Mouse (Mus musculus) lung, adult 2 months (tissue): ENCODE results near the gene Zkscan17. TPM values are rescaled to one million over a fixed set of nuclear protein-coding genes. Genes with fewer than 3 reads are reported as not detected.
A peak's percentile ranks its signal among the peaks of the same experiment; 100 is the strongest.

Source experiments
- DNase-seq: peaks from one replicate; pipeline ENCODE4 v3.0.0; 2022
- H3K4me1 ChIP-seq: fragments of 200-500 bp; 2 replicates; pipeline ENCODE4 v1.6.1; 2011; ENCODE audit warnings: low read length; ENCODE audit not compliant: control insufficient read depth, insufficient read depth
- H3K4me3 ChIP-seq: fragments of 200-500 bp; replicated peaks from 2 replicates; pipeline ENCODE3; 2011; ENCODE audit warnings: low read depth, mild to moderate bottlenecking, control low read depth, low read length; ENCODE audit errors: extremely low read depth
- CTCF ChIP-seq: fragments of 200-500 bp; IDR thresholded peaks from 2 replicates; pipeline ENCODE4 v1.5.1; 2011; ENCODE audit warnings: mild to moderate bottlenecking, low read length, control low read depth; ENCODE audit not compliant: insufficient read depth
- POLR2A ChIP-seq: fragments of 200-500 bp; IDR thresholded peaks from 2 replicates; pipeline ENCODE4 v1.6.1; 2011; ENCODE audit warnings: low read depth, mild to moderate bottlenecking, control low read depth, low read length, borderline replicate concordance; ENCODE audit errors: extremely low read depth
- WGBS: fragments of 180-500 bp; shearing (Covaris S2); methylation state at CpG from one replicate; pipeline ENCODE4 v1.1.7; 2018; 5-methylcytosine and 5-hydroxymethylcytosine counted together
- polyA plus RNA-seq: library from polyadenylated mRNA; depleted of rRNA; stranded (reverse); fragments of >200 nt; gene quantifications from 2 replicates; pipeline ENCODE4 v1.2.3, GENCODE M21; 2012

Zkscan17 gene
- polyA plus RNA-seq, 1 experiment = 12.9 TPM

- Histone ChIP-seq H3K4me1 (0 out of 2 replicates have a peak, but pooled peaks cover 2% of the 10 kb centered on the region), H3K4me3 (peak within 1 kb of the TSS; percentile 77)
- DNase-seq = peak; percentile 87
- TF ChIP-seq CTCF (no peak), POLR2A (peak; percentile 61; the same call in 1 of the 2 replicates)
- WGBS = under 1% methylated on average over 19 of the region's 19 CpGs
These were observed 54.2 kb downstream of the Zkscan17 start, which contains the start of gene Zfp867 for GRCm38 (mm10) chr11:59472326-59472677. Zfp867 (minus strand) TSS chr11:59472474.

- TF ChIP-seq POLR2A = no peak
- no peak for TF ChIP-seq CTCF
- 0 out of 2 replicates have a peak, but pooled peaks cover 2% of the 10 kb centered on the region for H3K4me1 ChIP-seq
- 4% methylated on average over 37 of the region's 37 CpGs for WGBS
- no peak for DNase-seq
- H3K4me3 ChIP-seq = peak overlapping the region; percentile 77
These were observed 54.9 kb downstream of the Zkscan17 start for GRCm38 (mm10) chr11:59471413-59472325.

- TF ChIP-seq POLR2A = no peak
- TF ChIP-seq CTCF = no peak
- 95% methylated on average over 2 of the region's 2 CpGs for WGBS
- H3K4me3 ChIP-seq = no peak overlapping the region
- peaks cover 7% of the 10 kb centered on the region for H3K4me1 ChIP-seq
- no peak for DNase-seq
These were observed 66.1 kb downstream of the Zkscan17 start for GRCm38 (mm10) chr11:59460459-59460858.

DNA sequence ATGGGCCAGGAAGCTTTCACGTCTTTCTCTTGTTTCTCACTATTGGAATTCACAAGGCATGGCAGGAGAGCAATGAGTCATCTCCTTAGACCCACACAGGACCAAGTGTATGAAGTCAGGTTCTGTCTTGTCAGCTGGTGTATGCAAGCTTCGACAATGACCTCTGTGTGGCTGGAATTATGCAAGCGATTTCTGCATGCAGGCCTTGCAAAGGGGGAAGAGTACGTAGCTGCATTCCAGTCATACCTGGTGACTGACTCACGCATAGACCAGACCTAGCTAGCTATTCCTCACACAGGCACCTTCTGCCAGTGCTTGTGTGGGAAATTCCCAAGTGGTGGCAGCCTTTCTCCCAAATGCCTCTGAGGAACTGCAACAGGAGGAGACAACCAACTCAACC, 67.6 kb downstream of the Zkscan17 start:
- TF ChIP-seq CTCF = no peak
- TF ChIP-seq POLR2A = no peak
- Histone ChIP-seq H3K4me1 (peaks cover 7% of the 10 kb centered on the region), H3K4me3 (no peak overlapping the region)
- peak; percentile 73 for DNase-seq
- WGBS = 36% methylated on average over 5 of the region's 5 CpGs

DNA sequence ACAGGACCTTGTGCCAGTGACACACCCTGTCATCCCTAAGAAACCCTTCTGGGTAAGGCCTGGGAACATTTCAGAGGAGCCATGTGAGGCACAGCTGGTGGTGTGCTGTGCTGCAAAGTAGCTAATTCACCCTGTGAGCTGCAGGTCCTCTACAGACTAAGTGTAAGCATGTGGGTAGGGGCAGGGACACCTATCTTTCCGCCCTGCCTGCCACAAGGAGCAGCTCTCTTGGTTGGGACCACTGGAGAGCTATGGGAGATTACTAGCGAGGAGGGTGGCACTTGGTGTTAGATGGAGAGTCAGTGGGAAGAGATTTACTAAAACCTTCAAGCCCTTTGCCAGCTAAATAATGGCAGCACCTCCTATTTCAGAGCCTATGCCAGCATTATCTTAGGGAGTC, 69.7 kb downstream of the Zkscan17 start:
- no peak for TF ChIP-seq CTCF
- no peak for TF ChIP-seq POLR2A
- DNase-seq = no peak
- 87% methylated on average over 2 of the region's 2 CpGs for WGBS
- Histone ChIP-seq H3K4me1 (peaks cover 7% of the 10 kb centered on the region), H3K4me3 (no peak overlapping the region)

- no peak for TF ChIP-seq CTCF
- TF ChIP-seq POLR2A = no peak
- WGBS = 78% methylated on average over 2 of the region's 2 CpGs
- Histone ChIP-seq H3K4me1 (peaks cover 7% of the 10 kb centered on the region), H3K4me3 (no peak overlapping the region)
- no peak for DNase-seq
These were observed 70.2 kb downstream of the Zkscan17 start for GRCm38 (mm10) chr11:59456346-59456745.

DNA sequence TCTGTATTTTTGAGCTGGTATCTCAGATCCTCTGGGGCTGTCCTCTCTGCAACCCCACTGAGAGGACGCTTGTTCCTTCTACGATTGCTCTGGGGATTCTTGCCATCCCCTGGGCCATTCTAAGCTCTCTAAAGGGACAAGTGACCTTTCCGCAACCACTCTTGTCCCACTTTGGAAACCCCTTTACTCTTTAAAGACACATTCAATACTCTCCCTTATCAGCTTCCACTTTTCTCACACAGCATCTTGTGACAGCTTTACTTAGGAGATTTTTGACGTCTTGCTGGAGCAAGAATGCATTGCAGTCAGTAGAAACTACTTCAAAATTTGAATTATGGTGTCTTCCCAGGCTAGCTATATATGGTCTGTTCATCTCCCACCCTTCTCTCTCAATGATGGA, 75.5 kb downstream of the Zkscan17 start, which contains the start of gene Snap47:
Gene Snap47, minus strand, starts transcription at position 101 of the 400 bp plus-strand sequence.
- TF ChIP-seq POLR2A = no peak
- TF ChIP-seq CTCF = no peak
- H3K4me1 ChIP-seq = peaks cover 6% of the 10 kb centered on the region
- WGBS = 75% methylated on average over 4 of the region's 4 CpGs
- peak within 1 kb of the TSS; percentile 96 for H3K4me3 ChIP-seq
- DNase-seq = no peak

DNA sequence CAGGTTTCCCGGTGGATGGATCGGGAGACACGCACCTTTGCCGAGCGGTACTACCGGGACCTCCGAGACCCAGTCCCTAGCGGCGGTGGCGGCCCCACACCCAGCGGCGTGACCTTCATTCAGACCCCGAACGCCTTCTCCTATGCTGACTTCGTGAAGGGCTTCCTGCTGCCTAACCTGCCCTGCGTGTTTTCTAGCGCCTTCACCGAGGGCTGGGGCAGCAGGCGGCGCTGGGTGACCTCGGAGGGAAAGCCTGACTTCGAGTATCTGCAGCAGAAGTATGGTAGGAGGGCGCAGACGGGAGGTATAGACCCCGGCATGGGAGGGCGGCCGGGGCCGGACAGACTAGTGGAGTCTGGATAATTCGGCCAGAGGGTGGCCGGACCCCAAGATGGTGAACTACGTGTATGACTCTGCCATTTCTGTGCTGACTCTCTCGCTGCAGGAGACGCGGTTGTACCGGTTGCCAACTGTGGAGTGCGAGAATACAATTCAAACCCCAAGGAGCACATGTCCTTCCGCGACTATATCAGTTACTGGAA, 76.2 kb downstream of the Zkscan17 start:
- 2% methylated on average over 38 of the region's 38 CpGs for WGBS
- DNase-seq = no peak

GRCm38 (mm10) chr11:59449741-59450229, 76.8 kb downstream of the Zkscan17 start, which contains the start of gene Jmjd4:
Jmjd4 (plus strand) TSS chr11:59450045.
- H3K4me1 ChIP-seq = peaks cover 6% of the 10 kb centered on the region
- TF ChIP-seq CTCF (no peak), POLR2A (peak; percentile 83; the same call in 1 of the 2 replicates)
- H3K4me3 ChIP-seq = peak within 1 kb of the TSS; percentile 96
- under 1% methylated on average over 31 of the region's 40 CpGs for WGBS
- peak; percentile 93 for DNase-seq

More for the DNA sequence above, 76.2 kb downstream of the Zkscan17 start:
- no peak for TF ChIP-seq POLR2A
- no peak for TF ChIP-seq CTCF
- Histone ChIP-seq H3K4me3 (peak overlapping the region; percentile 96), H3K4me1 (peaks cover 6% of the 10 kb centered on the region)

DNA sequence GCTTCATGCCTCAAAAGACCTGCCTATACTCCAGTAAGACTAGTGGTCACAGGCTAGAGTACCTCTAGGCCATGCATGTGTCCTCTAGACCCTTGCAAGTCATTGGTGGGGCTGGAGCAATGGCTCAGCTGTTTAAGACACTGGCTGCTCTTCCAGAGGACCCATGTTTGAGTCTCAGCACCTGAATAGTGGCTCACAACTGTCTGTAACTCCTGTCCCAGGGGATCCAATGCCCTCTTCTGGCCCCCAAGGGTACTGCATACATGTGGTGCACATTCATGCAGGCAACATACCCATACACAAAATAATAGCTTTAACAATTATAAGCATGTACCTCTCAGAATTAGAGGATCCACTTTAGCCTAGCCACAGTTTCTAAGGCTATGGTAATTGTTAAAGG, 83.4 kb downstream of the Zkscan17 start:
- H3K4me3 ChIP-seq = no peak overlapping the region
- no peak for TF ChIP-seq POLR2A
- TF ChIP-seq CTCF = no peak
- no peaks in the 10 kb centered on the region for H3K4me1 ChIP-seq
- DNase-seq = no peak
